Mouse (Mus musculus): ENCODE measurements at regions not wholly inside any gene's neighbourhood (a gene's known extent, or its start where the extent isn't known, plus 50 kb on each side); places are given as distances from the start of the nearest gene placed in this dataset.

GRCm38 (mm10) chr12:56275556-56276242, 70.0 kb downstream of the Mbip start:
- H3K4me1 ChIP-seq (ENCODE audit: control insufficient read depth, insufficient read depth, low read length), result no peaks in the 10 kb centered on the region
- TF ChIP-seq POLR2A (IDR thresholded peaks at IDR 0.05; ENCODE audit: borderline replicate concordance, control insufficient read depth, low read depth, low read length) (no peak), CTCF (IDR thresholded peaks at IDR 0.05; ENCODE audit: control insufficient read depth, insufficient read depth, low read length) (no peak)
- 61% methylated on average over 17 of the region's 17 CpGs for WGBS
- no peak overlapping the region for H3K27ac ChIP-seq (ENCODE audit: control insufficient read depth, insufficient read depth, low read depth, low read length, poor library complexity)
- no peak overlapping the region for H3K4me3 ChIP-seq (replicated peaks; ENCODE audit: control insufficient read depth, low read depth, low read length)

- 69% methylated on average over 6 of the region's 6 CpGs for WGBS
- Histone ChIP-seq H3K4me3 (replicated peaks; ENCODE audit: control insufficient read depth, low read depth, low read length) (no peak overlapping the region), H3K4me1 (ENCODE audit: control insufficient read depth, insufficient read depth, low read length) (no peaks in the 10 kb centered on the region), H3K27ac (ENCODE audit: control insufficient read depth, insufficient read depth, low read depth, low read length, poor library complexity) (no peak overlapping the region)
- TF ChIP-seq POLR2A (IDR thresholded peaks at IDR 0.05; ENCODE audit: borderline replicate concordance, control insufficient read depth, low read depth, low read length) (no peak), CTCF (IDR thresholded peaks at IDR 0.05; ENCODE audit: control insufficient read depth, insufficient read depth, low read length) (no peak)
These were observed 80.6 kb downstream of the Mbip start for GRCm38 (mm10) chr12:56265049-56265448.

- no peak overlapping the region for H3K4me3 ChIP-seq (replicated peaks; ENCODE audit: control insufficient read depth, low read depth, low read length)
- no peak for TF ChIP-seq CTCF (IDR thresholded peaks at IDR 0.05; ENCODE audit: control insufficient read depth, insufficient read depth, low read length)
- TF ChIP-seq POLR2A (IDR thresholded peaks at IDR 0.05; ENCODE audit: borderline replicate concordance, control insufficient read depth, low read depth, low read length), result no peak
- H3K4me1 ChIP-seq (ENCODE audit: control insufficient read depth, insufficient read depth, low read length), result no peaks in the 10 kb centered on the region
- H3K27ac ChIP-seq (ENCODE audit: control insufficient read depth, insufficient read depth, low read depth, low read length, poor library complexity), result no peak overlapping the region
- 43% methylated on average over 4 of the region's 4 CpGs for WGBS
These were observed 84.2 kb downstream of the Mbip start for GRCm38 (mm10) chr12:56261471-56261870.

- TF ChIP-seq POLR2A (IDR thresholded peaks at IDR 0.05; ENCODE audit: borderline replicate concordance, control insufficient read depth, low read depth, low read length), result no peak
- no peak for TF ChIP-seq CTCF (IDR thresholded peaks at IDR 0.05; ENCODE audit: control insufficient read depth, insufficient read depth, low read length)
- no peaks in the 10 kb centered on the region for H3K4me1 ChIP-seq (ENCODE audit: control insufficient read depth, insufficient read depth, low read length)
- H3K27ac ChIP-seq (ENCODE audit: control insufficient read depth, insufficient read depth, low read depth, low read length, poor library complexity), result no peak overlapping the region
- 84% methylated on average over 14 of the region's 14 CpGs for WGBS
- no peak overlapping the region for H3K4me3 ChIP-seq (replicated peaks; ENCODE audit: control insufficient read depth, low read depth, low read length)
These were observed 87.2 kb downstream of the Mbip start for GRCm38 (mm10) chr12:56258401-56259050.

GRCm38 (mm10) chr12:56256243-56256881, 89.3 kb downstream of the Mbip start:
- no peak overlapping the region for H3K27ac ChIP-seq (ENCODE audit: control insufficient read depth, insufficient read depth, low read depth, low read length, poor library complexity)
- 78% methylated on average over 11 of the region's 11 CpGs for WGBS
- TF ChIP-seq POLR2A (IDR thresholded peaks at IDR 0.05; ENCODE audit: borderline replicate concordance, control insufficient read depth, low read depth, low read length), result no peak
- H3K4me3 ChIP-seq (replicated peaks; ENCODE audit: control insufficient read depth, low read depth, low read length), result no peak overlapping the region
- no peaks in the 10 kb centered on the region for H3K4me1 ChIP-seq (ENCODE audit: control insufficient read depth, insufficient read depth, low read length)

- Histone ChIP-seq H3K4me3 (replicated peaks; ENCODE audit: control insufficient read depth, low read depth, low read length) (no peak overlapping the region), H3K4me1 (ENCODE audit: control insufficient read depth, insufficient read depth, low read length) (no peaks in the 10 kb centered on the region), H3K27ac (ENCODE audit: control insufficient read depth, insufficient read depth, low read depth, low read length, poor library complexity) (no peak overlapping the region)
- TF ChIP-seq POLR2A (IDR thresholded peaks at IDR 0.05; ENCODE audit: borderline replicate concordance, control insufficient read depth, low read depth, low read length), result no peak
- 62% methylated on average over 7 of the region's 7 CpGs for WGBS
These were observed 92.9 kb downstream of the Mbip start for GRCm38 (mm10) chr12:56252612-56253444.

- 53% methylated on average over 3 of the region's 3 CpGs for WGBS
- H3K4me3 ChIP-seq (replicated peaks; ENCODE audit: control insufficient read depth, low read depth, low read length), result no peak overlapping the region
- no peak overlapping the region for H3K27ac ChIP-seq (ENCODE audit: control insufficient read depth, insufficient read depth, low read depth, low read length, poor library complexity)
- H3K4me1 ChIP-seq (ENCODE audit: control insufficient read depth, insufficient read depth, low read length), result no peaks in the 10 kb centered on the region
- TF ChIP-seq CTCF (IDR thresholded peaks at IDR 0.05; ENCODE audit: control insufficient read depth, insufficient read depth, low read length), result no peak
- no peak for TF ChIP-seq POLR2A (IDR thresholded peaks at IDR 0.05; ENCODE audit: borderline replicate concordance, control insufficient read depth, low read depth, low read length)
These were observed 95.4 kb downstream of the Mbip start for GRCm38 (mm10) chr12:56250262-56250661.

- WGBS, result 84% methylated on average over 7 of the region's 7 CpGs
- Histone ChIP-seq H3K4me1 (ENCODE audit: control insufficient read depth, insufficient read depth, low read length) (no peaks in the 10 kb centered on the region), H3K4me3 (replicated peaks; ENCODE audit: control insufficient read depth, low read depth, low read length) (no peak overlapping the region), H3K27ac (ENCODE audit: control insufficient read depth, insufficient read depth, low read depth, low read length, poor library complexity) (no peak overlapping the region)
- TF ChIP-seq POLR2A (IDR thresholded peaks at IDR 0.05; ENCODE audit: borderline replicate concordance, control insufficient read depth, low read depth, low read length) (no peak), CTCF (IDR thresholded peaks at IDR 0.05; ENCODE audit: control insufficient read depth, insufficient read depth, low read length) (no peak)
These were observed 99.3 kb downstream of the Mbip start for GRCm38 (mm10) chr12:56246406-56246805.

All from bone marrow, adult 2 months (tissue).